Mouse (Mus musculus) gastrocnemius, adult 18-20 months (tissue): Measurements from ENCODE around the gene Nova2. TPM values are rescaled to one million over a fixed set of nuclear protein-coding genes. Genes with fewer than 3 reads are reported as not detected.

Experiments
- DNase-seq: peaks from one replicate; pipeline ENCODE4 v3.0.0; 2021; ENCODE audit warnings: low spot score
- total RNA-seq, 2 experiments: library from RNA; stranded (reverse); gene quantifications; 2 replicates each; pipeline ENCODE4 v1.2.3; 2021

Gene Nova2
- total RNA-seq, 2 experiments from 2014 or later = 1.1 to 1.9 TPM

- no peak for DNase-seq
Measured at GRCm38 (mm10) chr7:19007026-19007977, 81.6 kb downstream of the Nova2 start.

GRCm38 (mm10) chr7:19010581-19010980 lies 84.9 kb downstream of the Nova2 start:
- DNase-seq = no peak

- DNase-seq = no peak
Measured at GRCm38 (mm10) chr7:19012025-19012621, 86.4 kb downstream of the Nova2 start.

- no peak for DNase-seq
Measured at GRCm38 (mm10) chr7:19012882-19013281, 87.2 kb downstream of the Nova2 start.

- no peak for DNase-seq
Measured at GRCm38 (mm10) chr7:19014452-19014851, 88.8 kb downstream of the Nova2 start.

Other genes with a start within 250 kb of the Nova2 start
- not detected for gene Psg20, start 239.7 kb upstream of the Nova2 start, total RNA-seq
- not detected for gene Psg22, start 207.8 kb upstream of the Nova2 start, total RNA-seq
- gene Psg19, start 127.4 kb upstream of the Nova2 start, total RNA-seq = not detected
- not detected for gene Psg17, start 104.3 kb upstream of the Nova2 start, total RNA-seq
- 1 to 10 TPM; 1.8 to 3.0 TPM for gene Mill2, start 85.9 kb upstream of the Nova2 start, total RNA-seq
- gene Pglyrp1, start 54.6 kb upstream of the Nova2 start, total RNA-seq = under 1 TPM in 1 of 2 experiments, not detected in 1; 0.37 TPM
- 1 to 10 TPM; 3.6 to 5.6 TPM for gene Ccdc61, start 15.5 kb upstream of the Nova2 start, total RNA-seq
- not detected for gene Nanos2, start 61.5 kb downstream of the Nova2 start, total RNA-seq
- gene Mypop, start 65.4 kb downstream of the Nova2 start, total RNA-seq = 1 to 10 TPM; 8.7 to 8.9 TPM
- 10 to 100 TPM; 18.3 to 18.5 TPM for gene Irf2bp1, start 78.2 kb downstream of the Nova2 start, total RNA-seq
- gene Foxa3, start 97.7 kb downstream of the Nova2 start, total RNA-seq = under 1 TPM in 1 of 2 experiments, not detected in 1; 0.09 TPM
- gene Sympk, start 98.5 kb downstream of the Nova2 start, total RNA-seq = 10 to 100 TPM; 74.1 to 74.6 TPM
- gene Rsph6a, start 128.8 kb downstream of the Nova2 start, total RNA-seq = not detected
- 10 to 100 TPM; 33.8 to 39.1 TPM for gene Dmwd, start 150.3 kb downstream of the Nova2 start, total RNA-seq
- gene Dmpk, start 158.0 kb downstream of the Nova2 start, total RNA-seq = 100 to 1,000 TPM; 232 to 265 TPM
- gene Six5, start 168.7 kb downstream of the Nova2 start, total RNA-seq = 1 to 10 TPM; 1.7 to 2.1 TPM
- not detected for gene Gm4969, start 192.5 kb downstream of the Nova2 start, total RNA-seq
- 1 to 10 TPM; 2.2 to 2.6 TPM for gene Fbxo46, start 194.0 kb downstream of the Nova2 start, total RNA-seq
- 1 to 10 TPM; 1.9 to 2.0 TPM for gene Qpctl, start 223.4 kb downstream of the Nova2 start, total RNA-seq
- 10 to 100 TPM; 50.5 to 55.4 TPM for gene Snrpd2, start 223.8 kb downstream of the Nova2 start, total RNA-seq
- gene Gipr, start 240.2 kb downstream of the Nova2 start, total RNA-seq = not detected